Mouse (Mus musculus) MEL (cell line): ENCODE results near the gene Nudt17. TPM values are rescaled to one million over a fixed set of nuclear protein-coding genes. Genes with fewer than 3 reads are reported as not detected.
A peak's percentile ranks its signal among the peaks of the same experiment; 100 is the strongest.
"Not testable (repeated sequence)": the region's sequence is repeated elsewhere in the genome, so short reads cannot be mapped to it uniquely, and the experiment has no call there.

Source experiments
- DNase-seq: peaks from one replicate; pipeline ENCODE4 v3.0.0; 2011; ENCODE audit warnings: low read depth, low spot score
- H3K27ac ChIP-seq: 2 replicates; pipeline ENCODE4 v1.5.1; 2012; ENCODE audit warnings: low read depth, mild to moderate bottlenecking, control low read depth, low read length, moderate library complexity; ENCODE audit not compliant: control insufficient read depth
- H3K27me3 ChIP-seq, 2 experiments: fragments of 150-350 bp in 1 of 2; sonication (generic) in 1 of 2; 2 replicates each; pipeline ENCODE4 v1.6.1; 2012; ENCODE audit warnings: low read length in 2 of 2, mild to moderate bottlenecking in 2 of 2, improper control_type of control experiment in 1 of 2, moderate library complexity in 1 of 2; ENCODE audit not compliant: insufficient read depth in 2 of 2, control insufficient read depth in 1 of 2
- H3K36me3 ChIP-seq, 2 experiments: 2 replicates each; pipeline ENCODE4 v1.6.1; 2012 to 2014; ENCODE audit warnings: low read length in 2 of 2, improper control_type of control experiment in 1 of 2, inconsistent platforms in 1 of 2, mild to moderate bottlenecking in 1 of 2; ENCODE audit not compliant: insufficient read depth in 2 of 2, control insufficient read depth in 1 of 2
- H3K4me1 ChIP-seq, 2 experiments: fragments of 150-350 bp in 1 of 2; sonication (generic) in 1 of 2; 2 replicates each; pipeline ENCODE4 v1.6.1; 2012; ENCODE audit warnings: low read length in 2 of 2, improper control_type of control experiment in 1 of 2, mild to moderate bottlenecking in 1 of 2; ENCODE audit not compliant: insufficient read depth in 2 of 2, control insufficient read depth in 1 of 2
- H3K4me3 ChIP-seq, 2 experiments: fragments of 150-350 bp in 1 of 2; sonication (generic) in 1 of 2; 2 replicates each; pipeline ENCODE4 v1.5.1; 2012; ENCODE audit warnings: low read depth in 2 of 2, low read length in 2 of 2, mild to moderate bottlenecking in 2 of 2, moderate library complexity in 2 of 2, control low read depth in 1 of 2, improper control_type of control experiment in 1 of 2; ENCODE audit not compliant: control insufficient read depth in 1 of 2, insufficient read depth in 1 of 2
- H3K79me2 ChIP-seq: 2 replicates; pipeline ENCODE4 v1.6.1; 2012; ENCODE audit warnings: mild to moderate bottlenecking, low read length, moderate library complexity; ENCODE audit not compliant: control insufficient read depth, poor library complexity, insufficient read depth
- H3K9ac ChIP-seq: 2 replicates; pipeline ENCODE4 v1.6.1; 2012; ENCODE audit warnings: low read depth, mild to moderate bottlenecking, control low read depth, low read length, moderate library complexity; ENCODE audit not compliant: control insufficient read depth, poor library complexity, severe bottlenecking
- H3K9me3 ChIP-seq: fragments of 150-350 bp; sonication (generic); replicated peaks from 2 replicates; pipeline ENCODE4 v1.6.1; 2012; ENCODE audit warnings: mild to moderate bottlenecking, low read length, improper control_type of control experiment, moderate library complexity; ENCODE audit not compliant: insufficient read depth
- BHLHE40 ChIP-seq: IDR thresholded peaks from 2 replicates; pipeline ENCODE4 v1.6.1; 2012; ENCODE audit warnings: low read depth, mild to moderate bottlenecking, inconsistent platforms, low read length, improper control_type of control experiment, borderline replicate concordance
- CTCF ChIP-seq, 3 experiments: IDR thresholded peaks in 2 of 3; conservative IDR thresholded peaks in 1 of 3; 2 replicates each; pipeline ENCODE4 v1.5.1; 2011 to 2012; ENCODE audit warnings: low read length in 3 of 3, low read depth in 2 of 3, mild to moderate bottlenecking in 2 of 3, improper control_type of control experiment in 1 of 3, inconsistent platforms in 1 of 3, mixed read lengths in 1 of 3, moderate library complexity in 1 of 3; ENCODE audit not compliant: control insufficient read depth in 1 of 3, insufficient read depth in 1 of 3, poor library complexity in 1 of 3, severe bottlenecking in 1 of 3
- E2F4 ChIP-seq: IDR thresholded peaks from 2 replicates; pipeline ENCODE4 v1.6.1; 2011; ENCODE audit warnings: low read depth, low read length, improper control_type of control experiment, borderline replicate concordance
- MEF2A ChIP-seq: IDR thresholded peaks from 2 replicates; pipeline ENCODE4 v1.6.1; 2014; ENCODE audit warnings: low read depth, mild to moderate bottlenecking, inconsistent platforms, low read length, improper control_type of control experiment; ENCODE audit not compliant: poor library complexity, insufficient replicate concordance, severe bottlenecking; ENCODE audit errors: extremely low read depth
- SMC3 ChIP-seq: IDR thresholded peaks from 2 replicates; pipeline ENCODE4 v1.6.1; 2011; ENCODE audit warnings: low read depth, low read length, improper control_type of control experiment
- TBP ChIP-seq: IDR thresholded peaks from 2 replicates; pipeline ENCODE4 v1.8.0; 2011; ENCODE audit warnings: low read depth, low read length, improper control_type of control experiment
- UBTF ChIP-seq: IDR thresholded peaks from 2 replicates; pipeline ENCODE4 v1.6.1; 2012; ENCODE audit warnings: low read depth, mild to moderate bottlenecking, inconsistent platforms, low read length, improper control_type of control experiment, moderate library complexity, borderline replicate concordance; ENCODE audit not compliant: insufficient read depth
- USF2 ChIP-seq, 2 experiments: IDR thresholded peaks; 2 replicates each; pipeline ENCODE4 v1.6.1; 2011 to 2012; ENCODE audit warnings: improper control_type of control experiment in 2 of 2, low read length in 2 of 2, borderline replicate concordance in 1 of 2, inconsistent platforms in 1 of 2, low read depth in 1 of 2, mild to moderate bottlenecking in 1 of 2; ENCODE audit not compliant: insufficient read depth in 1 of 2
- polyA plus RNA-seq, 2 experiments: library from polyadenylated mRNA; stranded (reverse) in 1 of 2; unstranded in 1 of 2; fragments of >175 nt in 1 of 2; fragments of >200 nt in 1 of 2; gene quantifications; 2 replicates each; pipeline versions ENCODE4 v1.2.1 to v1.2.4; 2012; ENCODE audit warnings: low replicate concordance in 2 of 2, low read depth in 1 of 2; ENCODE audit not compliant: insufficient read length in 2 of 2, insufficient read depth in 1 of 2, missing spikeins in 1 of 2
- total RNA-seq: library from RNA; depleted of rRNA; stranded (reverse); fragments of 300-350 nt; gene quantifications from 2 replicates; pipeline ENCODE4 v1.2.3, GENCODE M21; 2012

Gene Nudt17
- total and polyA plus RNA-seq, 3 experiments = 2.7 to 6.5 TPM; not detected in 1

DNA sequence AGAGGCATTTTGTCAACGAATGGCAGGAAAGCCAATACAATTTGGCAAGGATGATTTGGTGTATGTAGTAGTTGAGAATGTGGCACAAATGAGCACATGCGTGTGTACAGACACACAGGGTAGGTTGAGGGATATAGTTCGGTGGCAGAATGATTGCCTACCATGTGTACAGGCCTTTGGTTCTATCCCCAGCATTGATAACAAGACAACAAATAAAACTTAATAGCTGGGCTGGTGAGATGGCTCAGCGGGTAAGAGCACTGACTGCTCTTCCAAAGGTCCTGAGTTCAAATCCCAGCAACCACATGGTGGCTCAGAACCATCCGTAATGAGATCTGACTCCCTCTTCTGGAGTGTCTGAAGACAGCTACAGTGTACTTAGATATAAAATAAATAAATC lies 22.3 kb downstream of the Nudt17 start:
- H3K79me2 ChIP-seq, H3K4me3 ChIP-seq, H3K27ac ChIP-seq, H3K9ac ChIP-seq, DNase-seq, H3K36me3 ChIP-seq, H3K27me3 ChIP-seq, H3K9me3 ChIP-seq: not testable (repeated sequence)
- H3K4me1 ChIP-seq = peaks cover 13 to 14% of the 10 kb centered on the region in 2 experiments
- peak; percentile 95 for TF ChIP-seq TBP
- TF ChIP-seq, all 39 proteins: peak for 1; not testable (repeated sequence) for 38

DNA sequence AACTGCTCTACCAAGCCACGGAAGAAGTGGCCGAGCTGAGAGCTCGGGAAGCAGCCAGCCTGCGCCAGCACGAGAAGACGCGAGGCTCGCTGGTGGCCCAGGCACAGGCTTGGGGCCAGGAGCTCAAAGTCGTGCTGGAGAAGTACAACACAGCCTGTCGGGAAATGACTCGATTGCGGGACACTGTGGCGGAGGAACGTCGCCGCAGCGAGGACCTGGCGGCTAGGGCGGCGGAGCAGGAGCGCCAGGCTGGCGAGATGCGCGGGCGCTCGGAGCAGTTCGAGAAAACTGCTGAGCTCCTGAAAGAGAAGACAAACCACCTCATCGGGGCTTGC lies 23.6 kb downstream of the Nudt17 start:
- Histone ChIP-seq H3K9me3 (no peaks in the 10 kb centered on the region), H3K36me3 (peaks cover 0 to 20% of the 10 kb centered on the region in 2 experiments; a peak in 2 of 4 replicates), H3K79me2 (no peaks in the 10 kb centered on the region), H3K4me3 (no peak overlapping the region), H3K4me1 (peaks cover 12 to 24% of the 10 kb centered on the region in 2 experiments), H3K27me3 (no peaks in the 10 kb centered on the region), H3K27ac (no peak overlapping the region), H3K9ac (no peak overlapping the region)
- DNase-seq = no peak
- no peak for TF ChIP-seq SMC3
- TF ChIP-seq MEF2A = no peak

DNA sequence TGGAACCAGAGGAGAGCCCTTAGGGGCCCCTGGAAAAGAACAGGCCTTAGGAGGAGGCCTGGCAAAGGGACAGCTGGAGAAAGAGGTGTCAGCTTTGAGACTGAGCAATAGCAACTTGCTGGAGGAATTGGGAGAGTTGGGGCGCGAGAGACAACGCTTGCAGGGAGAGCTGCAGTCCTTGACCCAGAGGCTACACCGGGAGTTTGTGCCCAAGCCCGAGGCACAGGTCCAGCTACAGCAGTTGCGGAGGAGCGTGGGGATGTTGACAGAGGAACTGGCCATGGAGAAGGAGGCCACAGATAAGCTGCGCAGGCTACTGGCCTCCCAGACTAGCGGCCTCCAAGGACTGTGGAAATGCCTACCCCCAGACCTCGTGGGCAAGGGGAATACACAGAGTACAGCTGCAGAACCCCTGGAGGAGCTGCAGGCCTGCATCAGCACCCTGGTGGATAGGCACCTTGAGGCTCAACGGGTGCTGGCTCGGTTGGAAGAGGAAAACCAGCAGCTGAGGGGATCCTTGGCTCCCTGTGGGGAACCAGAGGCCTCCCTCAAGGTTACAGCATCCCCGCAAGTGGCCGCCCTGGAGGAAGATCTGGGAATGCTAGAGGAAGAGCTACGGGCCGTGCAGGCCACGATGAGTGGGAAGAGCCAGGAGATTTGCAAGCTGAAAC lies 24.1 kb downstream of the Nudt17 start:
- Histone ChIP-seq H3K27me3 (no peaks in the 10 kb centered on the region), H3K27ac (no peak overlapping the region), H3K4me1 (peaks cover 11 to 24% of the 10 kb centered on the region in 2 experiments), H3K36me3 (peaks cover 0 to 21% of the 10 kb centered on the region in 2 experiments; a peak in 2 of 4 replicates), H3K9ac (no peak overlapping the region), H3K9me3 (no peaks in the 10 kb centered on the region), H3K79me2 (no peaks in the 10 kb centered on the region), H3K4me3 (no peak overlapping the region)
- no peak for TF ChIP-seq UBTF
- TF ChIP-seq CTCF (IDR thresholded peaks at IDR 0.05 in 2 of 3, conservative IDR thresholded peaks at IDR 0.05 in 1 of 3; ENCODE audit: control insufficient read depth in 1 of 3, insufficient read depth in 1 of 3, low read depth in 2 of 3, low read length in 3 of 3, poor library complexity in 1 of 3, severe bottlenecking in 1 of 3) = no peak
- no peak for TF ChIP-seq BHLHE40
- TF ChIP-seq USF2 (IDR thresholded peaks at IDR 0.05; ENCODE audit: borderline replicate concordance in 1 of 2, insufficient read depth in 1 of 2, low read depth in 1 of 2, low read length in 2 of 2) = no peak
- no peak for TF ChIP-seq E2F4
- DNase-seq = no peak
